Mouse (Mus musculus) mouse embryonic stem cell (cell line): ENCODE results near the gene Olfr750.

ENCODE experiments used
- in situ Hi-C, 2 experiments: fragments of 300-500 bp; cut with MboI; formaldehyde crosslinking; loops; 1 replicate in 1 of 2; 3 replicates in 1 of 2; pipeline ENCODE4 v1.14.3; 2019 to 2020; ENCODE audit warnings: low sequenced_read_pairs in 2 of 2, low pct_unique_long_range_greater_than_20kb in 1 of 2, mixed read lengths in 1 of 2; ENCODE audit not compliant: unreplicated experiment in 1 of 2

Gene Olfr750

GRCm38 (mm10) chr14:51090077-51090781 is 16.0 kb upstream of the Olfr750 start:
- in situ Hi-C loops = loop anchor here in 1 of 2 experiments (10.0 kb wide), 1 partner anchor 685 kb away; the partner anchor contains the start of gene Ang4

GRCm38 (mm10) chr14:51089674-51090076 is 15.4 kb upstream of the Olfr750 start:
- in situ Hi-C loops = loop anchor here in 1 of 2 experiments (10.0 kb wide), 2 partner anchors 285 to 685 kb away; partner anchors contain the start of genes Ang4, Ccnb1ip1 and Parp2

GRCm38 (mm10) chr14:51088970-51089673 is 14.9 kb upstream of the Olfr750 start:
- in situ Hi-C loops = loop anchor here in 1 of 2 experiments (10.0 kb wide), 1 partner anchor 284 kb away; the partner anchor contains the start of genes Ccnb1ip1 and Parp2

- in situ Hi-C loops = loop anchor here in 1 of 2 experiments (10.0 kb wide), 1 partner anchor 284 kb away; the partner anchor contains the start of genes Ccnb1ip1 and Parp2
These were observed 14.1 kb upstream of the Olfr750 start for GRCm38 (mm10) chr14:51088166-51088969.

GRCm38 (mm10) chr14:51087762-51088161 is 13.5 kb upstream of the Olfr750 start:
- in situ Hi-C loops = loop anchor here in 1 of 2 experiments (10.0 kb wide), 1 partner anchor 283 kb away; the partner anchor contains the start of genes Ccnb1ip1 and Parp2

GRCm38 (mm10) chr14:51085911-51086310 is 11.7 kb upstream of the Olfr750 start:
- in situ Hi-C loops = loop anchor here in 1 of 2 experiments (10.0 kb wide), 1 partner anchor 281 kb away; the partner anchor contains the start of genes Ccnb1ip1 and Parp2

GRCm38 (mm10) chr14:51085086-51085485 is 10.9 kb upstream of the Olfr750 start:
- in situ Hi-C loops = loop anchor here in 1 of 2 experiments (10.0 kb wide), 1 partner anchor 280 kb away; the partner anchor contains the start of genes Ccnb1ip1 and Parp2

GRCm38 (mm10) chr14:51083805-51084204 is 9.6 kb upstream of the Olfr750 start:
- in situ Hi-C loops = loop anchor here in 1 of 2 experiments (10.0 kb wide), 1 partner anchor 279 kb away; the partner anchor contains the start of genes Ccnb1ip1 and Parp2

GRCm38 (mm10) chr14:51082599-51083581 is 8.7 kb upstream of the Olfr750 start:
- in situ Hi-C loops = loop anchor here in 1 of 2 experiments (10.0 kb wide), 1 partner anchor 278 kb away; the partner anchor contains the start of genes Ccnb1ip1 and Parp2

- in situ Hi-C loops = loop anchor here in 1 of 2 experiments (10.0 kb wide), 1 partner anchor 276 kb away; the partner anchor contains the start of genes Ccnb1ip1 and Parp2
These were observed 6.8 kb upstream of the Olfr750 start for GRCm38 (mm10) chr14:51081035-51081434.

- in situ Hi-C loops = no loop called here
These were observed 4.9 kb upstream of the Olfr750 start for GRCm38 (mm10) chr14:51079180-51079579.

GRCm38 (mm10) chr14:51069617-51070016 is 4.6 kb downstream of the Olfr750 start:
- in situ Hi-C loops = loop anchor here (5.0 to 25.0 kb wide), 3 partner anchors 255 to 1257 kb away; partner anchors contain the start of genes Ccnb1ip1 (in 1 of the 2) and Parp2 (in 1 of the 2)

- in situ Hi-C loops = loop anchor here (5.0 to 25.0 kb wide), 3 partner anchors 254 to 1257 kb away; partner anchors contain the start of genes Ccnb1ip1 (in 1 of the 2) and Parp2 (in 1 of the 2)
These were observed 5.3 kb downstream of the Olfr750 start for GRCm38 (mm10) chr14:51068956-51069355.

GRCm38 (mm10) chr14:51060761-51061160 is 13.5 kb downstream of the Olfr750 start:
- in situ Hi-C loops = loop anchor here (5.0 to 25.0 kb wide), 3 partner anchors 33 to 1248 kb away; no protein-coding TSS in a partner anchor

GRCm38 (mm10) chr14:51057401-51057831 is 16.8 kb downstream of the Olfr750 start, which contains the start of gene Rnase12:
Gene Rnase12, minus strand, starts transcription at chr14:51057661.
- in situ Hi-C loops = loop anchor here in 1 of 2 experiments (25.0 kb wide), 1 partner anchor 1245 kb away; no protein-coding TSS in a partner anchor
